Mouse (Mus musculus) limb, embryonic 15.5 days (tissue): ENCODE measurements around the gene Slc1a1. TPM values are rescaled to one million over a fixed set of nuclear protein-coding genes. Genes with fewer than 3 reads are reported as not detected.

Experiments
- ATAC-seq: fragments of 200-750 bp; cut with Nextera tagmentation; 2 replicates; pipeline ENCODE4 v1.8.0; 2017; ENCODE audit warnings: low read depth, moderate TSS enrichment; ENCODE audit not compliant: insufficient number of reproducible peaks, low FRiP score, low TSS enrichment
- H3K27ac ChIP-seq: fragments of 300-500 bp; sonication (generic); 2 replicates; pipeline ENCODE4 v1.5.1; 2015; ENCODE audit warnings: moderate library complexity, mild to moderate bottlenecking, inconsistent platforms
- H3K27me3 ChIP-seq: fragments of 300-500 bp; sonication (generic); 2 replicates; pipeline ENCODE4 v1.6.1; 2015; ENCODE audit warnings: inconsistent platforms
- H3K36me3 ChIP-seq: fragments of 300-500 bp; sonication (generic); 2 replicates; pipeline ENCODE4 v1.6.1; 2015; ENCODE audit warnings: inconsistent platforms
- H3K4me1 ChIP-seq: fragments of 300-500 bp; sonication (generic); 2 replicates; pipeline ENCODE4 v1.6.1; 2015; ENCODE audit warnings: inconsistent platforms
- H3K4me2 ChIP-seq: fragments of 300-500 bp; sonication (generic); 2 replicates; pipeline ENCODE4 v1.6.1; 2015; ENCODE audit warnings: mild to moderate bottlenecking, inconsistent platforms
- H3K4me3 ChIP-seq: fragments of 300-500 bp; sonication (generic); 2 replicates; pipeline ENCODE4 v1.5.1; 2015; ENCODE audit warnings: mild to moderate bottlenecking, inconsistent platforms
- H3K9ac ChIP-seq: fragments of 300-500 bp; sonication (generic); 2 replicates; pipeline ENCODE4 v1.6.1; 2015; ENCODE audit warnings: inconsistent platforms
- H3K9me3 ChIP-seq: fragments of 300-500 bp; sonication (generic); 2 replicates; pipeline ENCODE4 v1.6.1; 2016; ENCODE audit warnings: inconsistent platforms
- WGBS: fragments of 180-500 bp; shearing (Covaris S2); methylation state at CpG from one replicate; pipeline ENCODE4 v1.1.7; 2015; 5-methylcytosine and 5-hydroxymethylcytosine counted together
- polyA plus RNA-seq: library from polyadenylated mRNA; unstranded; fragments of >200 nt; fragmentation: Nextera tagmentation; extraction: Ambion mirVana; gene quantifications from 2 replicates; pipeline ENCODE4 v1.2.1, GENCODE M21; 2015

The Slc1a1 gene
- polyA plus RNA-seq, 1 experiment from 2014 or later, result 1.3 TPM

DNA sequence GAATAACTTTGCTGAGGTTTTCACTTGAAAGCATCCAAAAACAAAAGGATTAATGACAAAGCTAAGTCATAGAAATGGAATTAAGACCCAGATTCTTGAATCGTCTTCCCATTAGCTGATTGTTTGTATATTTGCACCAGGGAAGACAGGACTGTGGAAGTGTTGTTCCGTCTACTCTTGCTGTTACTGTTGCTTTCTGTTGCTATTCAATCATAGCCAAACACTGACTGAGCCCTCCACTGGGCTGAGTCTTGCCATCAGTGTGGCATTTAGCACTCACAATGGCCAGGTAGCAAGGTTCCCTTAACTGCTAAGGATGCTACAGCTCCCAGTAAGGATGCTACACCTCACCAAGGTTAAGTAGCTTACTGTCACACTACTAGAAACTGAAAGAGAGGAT is 25.4 kb downstream of the Slc1a1 start:
- no peaks in the 10 kb centered on the region for H3K4me1 ChIP-seq
- 84% methylated on average over 2 of the region's 2 CpGs for WGBS
- no peak overlapping the region for H3K27ac ChIP-seq
- no peak overlapping the region for H3K4me3 ChIP-seq
- ATAC-seq, result no peak
- H3K9ac ChIP-seq, result no peak overlapping the region
- no peak overlapping the region for H3K4me2 ChIP-seq
- H3K9me3 ChIP-seq, result no peaks in the 10 kb centered on the region
- no peaks in the 10 kb centered on the region for H3K36me3 ChIP-seq
- H3K27me3 ChIP-seq, result no peaks in the 10 kb centered on the region

DNA sequence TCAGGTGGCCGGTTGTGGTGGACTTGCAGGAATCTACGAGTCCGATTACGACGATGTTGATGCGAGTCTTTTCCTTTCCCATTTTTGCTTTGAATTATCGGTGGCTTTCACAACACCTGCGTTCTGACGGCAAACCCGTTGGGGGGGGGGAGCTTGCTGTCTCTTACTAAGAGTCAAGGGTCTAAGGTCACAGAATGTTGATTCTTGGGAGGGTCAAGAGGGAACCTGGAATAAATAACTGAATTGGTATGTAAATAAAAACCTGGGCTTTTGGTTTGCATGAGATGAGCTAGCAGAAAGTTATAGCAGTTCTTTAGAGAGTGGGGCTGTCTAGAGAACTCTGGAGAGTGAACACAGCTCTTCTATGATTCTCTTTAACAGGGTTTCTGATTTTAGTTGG is 28.8 kb downstream of the Slc1a1 start:
- Histone ChIP-seq H3K36me3 (no peaks in the 10 kb centered on the region), H3K27me3 (no peaks in the 10 kb centered on the region), H3K27ac (no peak overlapping the region), H3K4me2 (no peak overlapping the region), H3K4me3 (no peak overlapping the region), H3K4me1 (no peaks in the 10 kb centered on the region), H3K9ac (no peak overlapping the region), H3K9me3 (no peaks in the 10 kb centered on the region)
- 89% methylated on average over 10 of the region's 10 CpGs for WGBS
- no peak for ATAC-seq

DNA sequence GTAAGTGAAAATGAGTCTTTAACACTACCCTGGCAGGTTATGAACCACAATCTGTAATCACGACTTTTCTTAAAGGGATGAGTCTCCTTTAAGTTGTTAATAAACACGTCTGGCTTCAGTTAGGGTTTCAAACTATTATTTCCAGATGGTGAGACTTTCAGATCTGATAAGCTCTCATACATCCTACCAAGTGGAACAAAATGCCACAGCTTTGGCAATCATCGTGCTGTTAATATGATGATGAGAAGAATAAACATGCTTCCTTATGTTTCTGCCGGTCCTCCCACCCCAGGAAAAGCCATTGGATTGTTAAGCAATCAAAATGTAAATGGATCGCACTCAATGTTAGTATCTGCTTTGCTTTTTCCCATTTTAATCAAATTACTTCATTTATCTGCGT is 30.1 kb downstream of the Slc1a1 start:
- Histone ChIP-seq H3K36me3 (no peaks in the 10 kb centered on the region), H3K4me3 (no peak overlapping the region), H3K4me1 (no peaks in the 10 kb centered on the region), H3K9me3 (no peaks in the 10 kb centered on the region), H3K9ac (no peak overlapping the region), H3K27ac (no peak overlapping the region), H3K27me3 (no peaks in the 10 kb centered on the region), H3K4me2 (no peak overlapping the region)
- ATAC-seq, result no peak
- 49% methylated on average over 6 of the region's 6 CpGs for WGBS

DNA sequence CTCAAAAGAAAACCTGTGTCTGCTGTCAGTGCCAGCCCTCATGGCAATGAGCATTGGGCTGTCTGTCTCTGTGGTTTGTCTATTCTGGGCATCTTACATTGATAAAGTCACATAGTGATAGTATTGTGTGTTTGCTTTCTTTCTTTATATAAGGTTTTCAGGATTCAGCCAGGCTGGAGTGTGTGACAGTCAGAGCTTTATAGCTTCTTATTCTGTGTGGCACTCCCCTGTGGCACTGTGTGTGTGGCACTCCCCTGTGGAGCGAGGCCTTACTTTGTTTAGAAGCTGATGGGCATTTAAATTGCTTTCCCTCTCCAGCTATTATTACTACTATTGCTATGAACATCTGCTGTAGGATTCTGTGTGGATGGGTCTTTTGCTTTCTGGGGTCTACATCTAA is 30.7 kb downstream of the Slc1a1 start:
- H3K9ac ChIP-seq, result no peak overlapping the region
- no peaks in the 10 kb centered on the region for H3K9me3 ChIP-seq
- H3K36me3 ChIP-seq, result no peaks in the 10 kb centered on the region
- WGBS, result 73% methylated on average over 1 of the region's 1 CpGs
- H3K4me2 ChIP-seq, result no peak overlapping the region
- no peaks in the 10 kb centered on the region for H3K27me3 ChIP-seq
- H3K27ac ChIP-seq, result no peak overlapping the region
- no peak for ATAC-seq
- no peaks in the 10 kb centered on the region for H3K4me1 ChIP-seq
- no peak overlapping the region for H3K4me3 ChIP-seq

DNA sequence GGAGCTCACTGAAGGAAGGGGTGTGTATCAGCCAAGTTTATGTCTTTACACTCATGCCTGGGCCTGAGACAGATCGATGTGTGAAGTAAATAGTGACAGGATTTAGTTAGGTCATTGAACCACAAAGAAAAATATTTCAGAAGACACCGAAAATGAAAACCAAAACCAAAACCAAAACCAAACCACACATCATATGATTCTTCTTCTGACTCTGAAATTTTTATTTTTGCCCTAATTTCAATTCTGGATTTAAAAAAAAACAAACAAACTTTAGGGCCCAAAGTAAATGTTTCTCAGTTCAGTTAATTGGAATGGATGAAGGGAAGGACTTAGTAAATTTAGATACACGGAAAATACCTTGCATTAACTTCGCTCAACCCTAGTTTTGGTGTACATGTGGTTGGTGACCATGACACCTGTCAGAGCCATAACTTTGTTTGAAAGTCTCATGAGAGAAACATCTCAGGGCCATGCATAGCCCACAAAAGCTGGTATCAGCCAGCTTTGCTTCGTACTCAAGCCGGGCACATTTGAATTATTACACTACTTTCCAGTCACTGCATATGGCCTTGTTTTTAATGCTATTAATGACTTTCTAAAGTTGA is 34.5 kb downstream of the Slc1a1 start:
- no peak for ATAC-seq
- Histone ChIP-seq H3K9ac (no peak overlapping the region), H3K36me3 (no peaks in the 10 kb centered on the region), H3K4me2 (no peak overlapping the region), H3K27ac (no peak overlapping the region), H3K9me3 (no peaks in the 10 kb centered on the region), H3K4me3 (no peak overlapping the region), H3K4me1 (no peaks in the 10 kb centered on the region), H3K27me3 (no peaks in the 10 kb centered on the region)
- WGBS, result 89% methylated on average over 6 of the region's 6 CpGs

DNA sequence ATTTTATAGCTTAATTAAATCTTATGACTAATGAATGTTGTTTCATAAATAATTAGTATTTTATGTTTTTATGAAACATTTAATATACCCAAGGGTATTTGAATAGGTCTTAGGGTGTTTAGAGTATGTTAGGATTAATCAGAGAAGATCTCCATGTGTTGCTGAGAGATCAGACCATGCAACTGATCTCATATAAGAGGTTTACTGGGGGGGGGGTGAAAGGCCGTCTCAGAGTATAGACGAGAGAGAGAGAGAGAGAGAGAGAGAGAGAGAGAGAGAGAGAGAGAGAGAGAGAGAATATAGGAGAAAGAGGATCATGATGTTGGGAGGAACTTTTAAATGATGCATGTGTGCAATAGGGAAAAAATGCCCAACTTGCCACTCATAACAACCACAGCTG is 35.5 kb downstream of the Slc1a1 start:
- no peak overlapping the region for H3K9ac ChIP-seq
- 41% methylated on average over 2 of the region's 2 CpGs for WGBS
- H3K9me3 ChIP-seq, result no peaks in the 10 kb centered on the region
- H3K27me3 ChIP-seq, result no peaks in the 10 kb centered on the region
- ATAC-seq, result no peak
- H3K36me3 ChIP-seq, result no peaks in the 10 kb centered on the region
- no peaks in the 10 kb centered on the region for H3K4me1 ChIP-seq
- no peak overlapping the region for H3K27ac ChIP-seq
- H3K4me2 ChIP-seq, result no peak overlapping the region
- no peak overlapping the region for H3K4me3 ChIP-seq

DNA sequence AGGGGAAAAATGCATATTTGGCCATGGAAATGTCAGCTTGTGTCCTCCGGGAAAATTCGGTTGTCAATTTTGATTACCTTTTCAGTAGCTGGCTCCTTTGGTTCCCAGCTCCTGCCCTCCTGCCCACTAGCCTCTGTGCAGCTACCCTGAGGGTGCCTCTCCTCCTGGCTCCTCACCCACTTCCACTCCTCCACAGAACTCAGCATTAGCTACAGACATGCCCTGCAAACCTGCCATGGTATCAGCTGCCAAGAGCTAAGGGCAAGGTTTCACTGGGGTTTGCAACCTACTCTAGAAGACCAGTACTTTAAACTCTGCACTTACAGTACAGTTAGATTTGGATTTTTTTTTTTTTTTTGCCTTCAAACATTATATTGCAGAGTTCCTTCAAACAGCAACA is 44.6 kb downstream of the Slc1a1 start:
- WGBS, result 86% methylated on average over 2 of the region's 2 CpGs
- ATAC-seq, result no peak
- no peak overlapping the region for H3K4me2 ChIP-seq
- no peak overlapping the region for H3K4me3 ChIP-seq
- no peaks in the 10 kb centered on the region for H3K4me1 ChIP-seq
- no peaks in the 10 kb centered on the region for H3K36me3 ChIP-seq
- no peaks in the 10 kb centered on the region for H3K9me3 ChIP-seq
- H3K27me3 ChIP-seq, result no peaks in the 10 kb centered on the region
- H3K27ac ChIP-seq, result no peak overlapping the region
- H3K9ac ChIP-seq, result no peak overlapping the region

DNA sequence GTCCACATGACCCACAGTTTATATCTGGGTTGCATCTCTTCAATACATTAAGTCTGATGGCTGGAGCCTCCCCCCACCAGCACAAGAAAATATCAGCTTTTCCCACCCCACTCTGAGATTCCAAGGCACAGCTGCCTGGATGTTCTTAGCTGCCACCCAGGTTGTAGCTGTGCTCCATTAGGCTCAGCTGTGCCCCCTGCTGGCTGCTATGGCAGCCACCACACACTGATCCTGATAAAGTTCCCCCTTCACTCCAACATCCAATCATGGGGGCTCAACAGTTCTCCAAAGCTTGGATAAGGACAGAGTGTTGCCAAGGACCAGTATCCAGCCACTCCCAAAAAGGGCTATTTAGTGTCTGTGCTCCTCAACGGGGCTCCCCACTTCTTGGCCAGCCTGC is 48.3 kb downstream of the Slc1a1 start:
- Histone ChIP-seq H3K9me3 (no peaks in the 10 kb centered on the region), H3K4me1 (no peaks in the 10 kb centered on the region), H3K4me2 (no peak overlapping the region), H3K4me3 (no peak overlapping the region), H3K36me3 (no peaks in the 10 kb centered on the region), H3K27me3 (no peaks in the 10 kb centered on the region), H3K9ac (no peak overlapping the region), H3K27ac (no peak overlapping the region)
- 55% methylated on average over 1 of the region's 1 CpGs for WGBS
- ATAC-seq, result no peak

DNA sequence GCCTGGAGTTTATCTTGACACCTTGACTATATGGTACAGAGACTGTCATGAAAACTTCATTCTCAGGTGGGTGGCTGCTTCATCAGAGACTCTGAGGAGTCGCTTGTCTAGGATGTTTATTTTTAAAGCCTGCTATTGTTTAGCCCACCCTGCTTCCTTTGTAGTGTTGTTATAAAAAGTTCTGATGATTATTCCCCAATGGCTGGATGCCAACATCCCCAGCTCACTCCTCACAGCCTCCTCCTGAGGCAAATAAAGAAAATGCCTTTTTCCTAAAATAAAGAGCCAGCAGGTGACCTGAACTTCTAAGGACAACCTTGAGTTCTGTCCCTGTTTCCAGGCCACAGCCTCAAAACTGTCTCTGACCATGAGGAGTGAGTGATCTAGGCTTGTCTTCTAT is 53.6 kb downstream of the Slc1a1 start:
- Histone ChIP-seq H3K27me3 (no peaks in the 10 kb centered on the region), H3K27ac (no peak overlapping the region), H3K4me3 (no peak overlapping the region), H3K4me1 (no peaks in the 10 kb centered on the region), H3K9me3 (no peaks in the 10 kb centered on the region), H3K9ac (no peak overlapping the region), H3K4me2 (no peak overlapping the region), H3K36me3 (no peaks in the 10 kb centered on the region)
- WGBS, result 46% methylated on average over 1 of the region's 1 CpGs
- ATAC-seq, result no peak

DNA sequence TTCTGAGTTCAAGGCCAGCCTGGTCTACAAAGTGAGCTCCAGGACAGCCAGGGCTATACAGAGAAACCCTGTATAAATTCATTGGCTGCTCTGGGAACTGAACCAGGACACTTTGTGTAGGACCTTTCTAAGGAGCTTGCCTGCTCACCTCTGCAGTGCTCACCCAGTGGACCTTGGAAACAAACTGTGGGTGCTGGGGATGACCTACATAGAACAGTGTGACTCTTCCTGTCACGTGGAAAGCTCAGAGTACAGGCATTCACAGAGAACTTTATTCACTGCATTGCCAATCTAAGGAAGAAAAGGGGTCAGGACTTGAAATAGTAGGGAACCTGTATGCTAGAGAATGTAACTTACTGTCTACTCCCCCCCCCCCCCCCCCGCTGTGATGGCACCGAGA is 54.4 kb downstream of the Slc1a1 start:
- ATAC-seq, result no peak
- H3K9me3 ChIP-seq, result no peaks in the 10 kb centered on the region
- H3K36me3 ChIP-seq, result no peaks in the 10 kb centered on the region
- WGBS, result 68% methylated on average over 3 of the region's 3 CpGs
- H3K27me3 ChIP-seq, result no peaks in the 10 kb centered on the region
- no peak overlapping the region for H3K4me3 ChIP-seq
- no peaks in the 10 kb centered on the region for H3K4me1 ChIP-seq
- no peak overlapping the region for H3K9ac ChIP-seq
- H3K4me2 ChIP-seq, result no peak overlapping the region
- no peak overlapping the region for H3K27ac ChIP-seq

DNA sequence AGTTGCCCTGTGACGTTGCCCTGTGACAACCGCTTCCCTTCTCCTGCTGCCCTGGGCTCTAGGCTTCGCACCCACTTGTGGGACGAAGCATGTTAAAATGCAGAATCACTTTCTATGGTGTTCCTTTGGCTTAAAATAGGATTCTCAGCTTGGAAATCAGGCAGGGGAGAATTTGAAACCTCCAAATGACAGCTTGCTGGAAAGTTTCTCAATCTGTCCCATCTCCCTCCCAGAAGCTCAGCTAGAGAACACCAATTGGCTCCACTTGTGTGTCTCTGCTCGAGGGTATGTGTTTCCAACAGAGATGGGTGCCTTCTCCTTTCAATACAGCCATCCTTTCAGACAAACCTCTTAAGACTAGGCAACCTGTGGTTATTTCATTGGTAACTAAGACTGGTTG is 56.4 kb downstream of the Slc1a1 start:
- Histone ChIP-seq H3K4me1 (no peaks in the 10 kb centered on the region), H3K27me3 (no peaks in the 10 kb centered on the region), H3K9me3 (no peaks in the 10 kb centered on the region), H3K4me3 (no peak overlapping the region), H3K27ac (no peak overlapping the region), H3K9ac (no peak overlapping the region), H3K36me3 (no peaks in the 10 kb centered on the region), H3K4me2 (no peak overlapping the region)
- 67% methylated on average over 5 of the region's 5 CpGs for WGBS
- no peak for ATAC-seq

DNA sequence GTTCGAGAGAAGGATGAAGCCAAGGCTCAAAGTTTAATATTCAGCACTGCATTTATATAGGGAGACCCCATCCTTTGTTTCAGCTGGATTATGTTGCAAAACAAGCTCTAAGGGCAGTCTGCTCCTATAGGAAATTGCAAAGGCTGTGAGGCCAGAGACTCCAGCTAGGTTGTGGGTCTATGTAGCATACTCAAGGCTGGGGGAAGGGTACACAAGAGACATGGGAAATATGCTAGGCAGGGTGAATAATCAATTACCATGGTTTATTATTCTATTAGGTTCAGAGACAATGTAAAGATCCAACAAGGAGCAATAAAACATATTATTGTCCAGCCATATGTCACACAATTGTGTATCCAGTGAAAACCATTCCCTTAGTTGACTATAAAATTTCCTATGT is 57.0 kb downstream of the Slc1a1 start:
- Histone ChIP-seq H3K9me3 (no peaks in the 10 kb centered on the region), H3K4me3 (no peak overlapping the region), H3K27me3 (no peaks in the 10 kb centered on the region), H3K9ac (no peak overlapping the region), H3K27ac (no peak overlapping the region), H3K4me2 (no peak overlapping the region), H3K36me3 (no peaks in the 10 kb centered on the region), H3K4me1 (no peaks in the 10 kb centered on the region)
- no peak for ATAC-seq
- WGBS, result 80% methylated on average over 1 of the region's 1 CpGs

DNA sequence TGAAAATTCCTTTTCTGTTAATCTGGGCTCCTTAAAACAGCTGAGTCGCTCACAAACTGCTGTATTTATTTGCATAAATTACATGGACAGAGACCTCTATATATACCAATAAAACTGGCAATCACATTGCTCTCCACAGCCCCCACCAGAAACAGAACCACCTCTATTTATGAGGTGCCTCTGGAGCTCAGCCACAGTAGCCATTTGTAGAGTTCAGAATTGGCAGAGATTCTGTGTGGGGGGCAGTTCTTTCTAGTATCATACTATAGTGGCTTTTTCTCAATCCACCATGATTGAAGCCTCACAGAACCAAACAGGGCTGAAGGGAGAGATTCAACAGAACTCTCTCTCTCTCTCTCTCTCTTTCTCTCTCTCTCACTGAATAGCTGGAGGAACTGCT is 61.8 kb downstream of the Slc1a1 start:
- H3K9me3 ChIP-seq, result no peaks in the 10 kb centered on the region
- no peaks in the 10 kb centered on the region for H3K36me3 ChIP-seq
- no peak overlapping the region for H3K4me3 ChIP-seq
- no peaks in the 10 kb centered on the region for H3K27me3 ChIP-seq
- H3K4me1 ChIP-seq, result 0 out of 2 replicates have a peak, but pooled peaks cover 5% of the 10 kb centered on the region
- H3K27ac ChIP-seq, result no peak overlapping the region
- WGBS, result 50% methylated on average over 1 of the region's 1 CpGs
- ATAC-seq, result no peak
- no peak overlapping the region for H3K9ac ChIP-seq
- no peak overlapping the region for H3K4me2 ChIP-seq
